Comparison of ENCODE assay signal across 22 mouse cellular contexts in the genomic region with DNA sequence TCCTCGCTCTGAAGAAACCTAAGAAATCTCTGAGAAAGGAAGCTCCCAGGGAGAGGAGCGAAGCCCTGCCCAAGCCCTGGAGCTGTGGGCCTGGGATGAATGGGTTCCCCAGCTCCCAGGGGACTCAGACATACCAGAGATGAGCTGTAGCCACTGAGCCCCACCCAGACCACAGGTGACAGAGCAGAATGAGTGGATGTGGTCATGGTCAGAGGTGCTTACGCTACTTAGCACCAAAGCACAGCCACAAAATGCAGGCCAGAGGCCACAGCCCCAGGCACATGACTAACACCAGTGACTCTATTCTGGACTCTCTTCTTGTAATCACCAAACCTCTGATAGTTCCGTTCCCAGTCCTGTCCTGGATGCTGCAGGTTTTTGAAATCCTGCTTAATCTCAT. TPM values are rescaled to one million over a fixed set of nuclear protein-coding genes. Genes with fewer than 3 reads are reported as not detected.
A peak's percentile ranks its signal among the peaks of the same experiment; 100 is the strongest.
DNase-seq lines count a peak whose midpoint lies in the region; TF ChIP-seq lines count a peak whose summit lies in the region.
"Had no signal": no experiment of that assay in that cellular context is flagged by ENCODE, and none has a peak within 500 bp of the region (broad histone marks: within the 10 kb centered on the region; RNA-seq: fewer than 3 reads in every experiment).

No protein-coding gene starts in this region.

- H3ac ChIP-seq in myocyte (ENCODE audit: control insufficient read depth, insufficient read length) = no peak overlapping the region

- H3K4me3 ChIP-seq in myocyte = no peak overlapping the region
- H3K4me3 ChIP-seq: forebrain, embryonic 15.5 days; heart, embryonic 15.5 days; layer of hippocampus, adult 2 months; limb, embryonic 12.5 days; megakaryocyte, embryonic 14.5 days had no signal

- no peaks in the 10 kb centered on the region for H3K79me2 ChIP-seq in myocyte (ENCODE audit: control insufficient read depth, insufficient read depth)

- H3K36me3 ChIP-seq in myocyte (ENCODE audit: control insufficient read depth, insufficient read depth) = no peaks in the 10 kb centered on the region
- H3K36me3 ChIP-seq: forebrain, embryonic 15.5 days; heart, embryonic 15.5 days; limb, embryonic 12.5 days had no signal

- peak; percentile 85 for DNase-seq in 3134 (ENCODE audit: extremely low read depth, insufficient read length, low spot score)
- DNase-seq in 416B (ENCODE audit: low read depth) = peak; percentile 40
- peak; percentile 28 for DNase-seq in ZHBTc4 (ENCODE audit: low read depth, low spot score)
- DNase-seq in embryo, embryonic 10.5 days (ENCODE audit: low spot score) = no peak
- DNase-seq in spleen, postnatal 14 days (ENCODE audit: low spot score in 2 of 2) = no peak
- DNase-seq in lung, adult 18-20 months = no peak
- DNase-seq: cerebellum, postnatal 25 days; heart, adult 18-20 months; right cerebral cortex, postnatal 25 days; thymus, adult 18-20 months had no signal

- peak overlapping the region; percentile 21 for H3K4me2 ChIP-seq in myocyte (ENCODE audit: low read depth)
- H3K4me2 ChIP-seq: forebrain, embryonic 15.5 days; heart, embryonic 15.5 days; limb, embryonic 12.5 days had no signal

- TF ChIP-seq POLR2A in myocyte (IDR thresholded peaks at IDR 0.05; ENCODE audit: insufficient read length, low read depth) = no peak

- peaks cover 18% of the 10 kb centered on the region for H3K27me3 ChIP-seq in myocyte (ENCODE audit: control insufficient read depth, insufficient read depth, insufficient read length)
- H3K27me3 ChIP-seq: forebrain, embryonic 15.5 days had no signal

TF ChIP-seq in myocyte, 11 proteins besides CTCF, POLR2A, EP300 and RAD21:
- TF ChIP-seq TCF3 (IDR thresholded peaks at IDR 0.05; ENCODE audit: insufficient read length, low read depth) (no peak), REST (IDR thresholded peaks at IDR 0.05; ENCODE audit: insufficient read depth, insufficient read length) (no peak), MYOG (IDR thresholded peaks at IDR 0.05; ENCODE audit: control insufficient read depth in 1 of 3, insufficient read depth in 1 of 3, insufficient read length in 2 of 3, low read depth in 2 of 3) (peak in 1 of 3 experiments; percentile 63), MYOD1 (IDR thresholded peaks at IDR 0.05; ENCODE audit: control insufficient read depth in 1 of 3, insufficient read length in 2 of 3, low read depth in 2 of 3) (peak in 2 of 3 experiments; percentile 10 to 68), E2F4 (IDR thresholded peaks at IDR 0.05; ENCODE audit: insufficient read depth) (no peak)

RNA-seq across cellular contexts. Expression of a gene that starts 12.4 kb away (rescaled TPM):
- 0.11 TPM for polyA plus RNA-seq in myocyte (2012; fragmentation: generic; extraction: Trizol)
- polyA plus RNA-seq: heart, embryonic 15.5 days had no signal

RNA-seq across cellular contexts. Expression of a gene that starts 13.4 kb away (rescaled TPM):
- 0.47 TPM for polyA plus RNA-seq in myocyte (2012; fragmentation: generic; extraction: Trizol)

RNA-seq across cellular contexts. Expression of a gene that starts 43.3 kb away (rescaled TPM):
- polyA plus RNA-seq in myocyte (2012; fragmentation: generic; extraction: Trizol) = 145 TPM

RNA-seq across cellular contexts. Expression of a gene that starts 45.5 kb away (rescaled TPM):
- polyA plus RNA-seq in myocyte (2012; fragmentation: generic; extraction: Trizol) = not detected
- polyA plus RNA-seq: embryonic facial prominence, embryonic 11.5 days; forebrain, embryonic 15.5 days; heart, embryonic 15.5 days; hindbrain, postnatal 0 days; kidney, postnatal 0 days; limb, embryonic 12.5 days; liver, embryonic 14.5 days; lung, postnatal 0 days; neural tube, embryonic 14.5 days had no signal

RNA-seq across cellular contexts. Expression of a gene that starts 50.1 kb away (rescaled TPM):
- 0.18 TPM for polyA plus RNA-seq in myocyte (2012; fragmentation: generic; extraction: Trizol)

Comparison
In these comparisons a context has a peak if more than half of its experiments do, and no peak if none do; other contexts are left out.
1. DNase-seq: peak in 3134 (single experiment), 416B (single experiment) and ZHBTc4 (single experiment); none in embryo, embryonic 10.5 days (single experiment), spleen, postnatal 14 days (0 of 2) and lung, adult 18-20 months (0 of 2).